Mouse (Mus musculus) neural tube, embryonic 12.5 days (tissue): ENCODE data around the gene Nfrkb. TPM values are rescaled to one million over a fixed set of nuclear protein-coding genes. Genes with fewer than 3 reads are reported as not detected.
A peak's percentile ranks its signal among the peaks of the same experiment; 100 is the strongest.

ENCODE experiments used
- ATAC-seq: fragments of 200-750 bp; cut with Nextera tagmentation; 2 replicates; pipeline ENCODE4 v1.8.0; 2017; ENCODE audit warnings: low read depth, mild to moderate bottlenecking, moderate TSS enrichment, moderate library complexity; ENCODE audit not compliant: low FRiP score
- H3K27ac ChIP-seq: fragments of 300-500 bp; sonication (generic); 2 replicates; pipeline ENCODE4 v1.5.1; 2016
- H3K27me3 ChIP-seq: fragments of 300-500 bp; sonication (generic); replicated peaks from 2 replicates; pipeline ENCODE4 v1.6.1; 2016; ENCODE audit warnings: mild to moderate bottlenecking
- H3K36me3 ChIP-seq: fragments of 300-500 bp; sonication (generic); 2 replicates; pipeline ENCODE4 v1.6.1; 2016; ENCODE audit warnings: mild to moderate bottlenecking
- H3K4me1 ChIP-seq: fragments of 300-500 bp; sonication (generic); 2 replicates; pipeline ENCODE4 v1.6.1; 2016
- H3K4me2 ChIP-seq: fragments of 300-500 bp; sonication (generic); replicated peaks from 2 replicates; pipeline ENCODE4 v1.6.1; 2016; ENCODE audit warnings: mild to moderate bottlenecking
- H3K4me3 ChIP-seq: fragments of 300-500 bp; sonication (generic); 2 replicates; pipeline ENCODE4 v1.5.1; 2016
- H3K9ac ChIP-seq: fragments of 300-500 bp; sonication (generic); 2 replicates; pipeline ENCODE4 v1.6.1; 2016; ENCODE audit warnings: mild to moderate bottlenecking
- H3K9me3 ChIP-seq: fragments of 300-500 bp; sonication (generic); 2 replicates; pipeline ENCODE4 v1.6.1; 2016; ENCODE audit warnings: mild to moderate bottlenecking
- WGBS: fragments of 180-500 bp; shearing (Covaris S2); methylation state at CpG from one replicate; pipeline ENCODE4 v1.1.7; 2016; 5-methylcytosine and 5-hydroxymethylcytosine counted together
- polyA plus RNA-seq: library from polyadenylated mRNA; unstranded; fragments of >200 nt; fragmentation: Nextera tagmentation; extraction: Ambion mirVana; gene quantifications from 2 replicates; pipeline ENCODE4 v1.2.1, GENCODE M21; 2016

The Nfrkb gene
- polyA plus RNA-seq, 1 experiment from 2014 or later = 28.0 TPM

- Histone ChIP-seq H3K4me2 (no peak overlapping the region), H3K36me3 (no peaks in the 10 kb centered on the region), H3K27me3 (peaks cover 32% of the 10 kb centered on the region), H3K9me3 (no peaks in the 10 kb centered on the region), H3K4me1 (peaks cover 7% of the 10 kb centered on the region; the same call in 1 of the 2 replicates), H3K9ac (no peak overlapping the region), H3K27ac (no peak overlapping the region), H3K4me3 (no peak overlapping the region)
- WGBS = 44% methylated on average over 9 of the region's 9 CpGs
- no peak for ATAC-seq
Measured at GRCm38 (mm10) chr9:31463190-31463589, 77.2 kb downstream of the Nfrkb start.

- H3K27me3 ChIP-seq = peaks cover 32% of the 10 kb centered on the region
- H3K4me3 ChIP-seq = no peak within 1 kb of the TSS
- ATAC-seq = no peak
Measured at GRCm38 (mm10) chr9:31463692-31464474, 77.9 kb downstream of the Nfrkb start, which contains the start of gene Tmem45b. Tmem45b (minus strand) TSS chr9:31464462.

More at GRCm38 (mm10) chr9:31463692-31464474, 77.9 kb downstream of the Nfrkb start, which contains the start of gene Tmem45b:
- Histone ChIP-seq H3K36me3 (no peaks in the 10 kb centered on the region), H3K4me2 (peak within 1 kb of the TSS; percentile 41), H3K27ac (no peak within 1 kb of the TSS), H3K9ac (no peak within 1 kb of the TSS), H3K9me3 (0 out of 2 replicates have a peak, but pooled peaks cover under 1% of the 10 kb centered on the region), H3K4me1 (peaks cover 7% of the 10 kb centered on the region; the same call in 1 of the 2 replicates)
- 8% methylated on average over 33 of the region's 33 CpGs for WGBS

Other genes with a start within 250 kb of the Nfrkb start
- 308 and 334 TPM in 2 replicates for gene Aplp2, start 174.4 kb upstream of the Nfrkb start, polyA plus RNA-seq
- gene Prdm10, start 105.7 kb upstream of the Nfrkb start, polyA plus RNA-seq = 6.5 and 8.0 TPM in 2 replicates
- gene Tmem45b, start 78.3 kb downstream of the Nfrkb start, polyA plus RNA-seq = not detected in 2 replicates